Mouse (Mus musculus) neural tube, embryonic 12.5 days (tissue): ENCODE measurements around the gene Mmp20. TPM values are rescaled to one million over a fixed set of nuclear protein-coding genes. Genes with fewer than 3 reads are reported as not detected.

ENCODE experiments used
- ATAC-seq: fragments of 200-750 bp; cut with Nextera tagmentation; 2 replicates; pipeline ENCODE4 v1.8.0; 2017; ENCODE audit warnings: low read depth, mild to moderate bottlenecking, moderate TSS enrichment, moderate library complexity; ENCODE audit not compliant: low FRiP score
- H3K27ac ChIP-seq: fragments of 300-500 bp; sonication (generic); 2 replicates; pipeline ENCODE4 v1.5.1; 2016
- H3K27me3 ChIP-seq: fragments of 300-500 bp; sonication (generic); replicated peaks from 2 replicates; pipeline ENCODE4 v1.6.1; 2016; ENCODE audit warnings: mild to moderate bottlenecking
- H3K36me3 ChIP-seq: fragments of 300-500 bp; sonication (generic); 2 replicates; pipeline ENCODE4 v1.6.1; 2016; ENCODE audit warnings: mild to moderate bottlenecking
- H3K4me1 ChIP-seq: fragments of 300-500 bp; sonication (generic); 2 replicates; pipeline ENCODE4 v1.6.1; 2016
- H3K4me2 ChIP-seq: fragments of 300-500 bp; sonication (generic); replicated peaks from 2 replicates; pipeline ENCODE4 v1.6.1; 2016; ENCODE audit warnings: mild to moderate bottlenecking
- H3K4me3 ChIP-seq: fragments of 300-500 bp; sonication (generic); 2 replicates; pipeline ENCODE4 v1.5.1; 2016
- H3K9ac ChIP-seq: fragments of 300-500 bp; sonication (generic); 2 replicates; pipeline ENCODE4 v1.6.1; 2016; ENCODE audit warnings: mild to moderate bottlenecking
- H3K9me3 ChIP-seq: fragments of 300-500 bp; sonication (generic); 2 replicates; pipeline ENCODE4 v1.6.1; 2016; ENCODE audit warnings: mild to moderate bottlenecking
- WGBS: fragments of 180-500 bp; shearing (Covaris S2); methylation state at CpG from one replicate; pipeline ENCODE4 v1.1.7; 2016; 5-methylcytosine and 5-hydroxymethylcytosine counted together
- polyA plus RNA-seq: library from polyadenylated mRNA; unstranded; fragments of >200 nt; fragmentation: Nextera tagmentation; extraction: Ambion mirVana; gene quantifications from 2 replicates; pipeline ENCODE4 v1.2.1, GENCODE M21; 2016

The Mmp20 gene
- not detected in 2 replicates for polyA plus RNA-seq

GRCm38 (mm10) chr9:7627931-7628330 is at the start of gene Mmp20:
Gene Mmp20 (plus strand): TSS chr9:7628231.
- H3K27me3 ChIP-seq = no peaks in the 10 kb centered on the region
- H3K36me3 ChIP-seq = no peaks in the 10 kb centered on the region
- no peak within 1 kb of the TSS for H3K27ac ChIP-seq
- no peak within 1 kb of the TSS for H3K4me3 ChIP-seq
- no peaks in the 10 kb centered on the region for H3K4me1 ChIP-seq
- no peak within 1 kb of the TSS for H3K4me2 ChIP-seq
- no peak for ATAC-seq
- no peak within 1 kb of the TSS for H3K9ac ChIP-seq
- H3K9me3 ChIP-seq = no peaks in the 10 kb centered on the region

GRCm38 (mm10) chr9:7590063-7590462 is 38.0 kb upstream of the Mmp20 start:
- Histone ChIP-seq H3K4me2 (no peak overlapping the region), H3K9ac (no peak overlapping the region), H3K4me3 (no peak overlapping the region), H3K27me3 (no peaks in the 10 kb centered on the region), H3K4me1 (no peaks in the 10 kb centered on the region), H3K9me3 (no peaks in the 10 kb centered on the region), H3K36me3 (no peaks in the 10 kb centered on the region), H3K27ac (no peak overlapping the region)
- WGBS = 74% methylated on average over 8 of the region's 8 CpGs
- ATAC-seq = no peak

- Histone ChIP-seq H3K27me3 (no peaks in the 10 kb centered on the region), H3K4me2 (no peak overlapping the region), H3K4me3 (no peak overlapping the region), H3K4me1 (no peaks in the 10 kb centered on the region), H3K9me3 (no peaks in the 10 kb centered on the region), H3K27ac (no peak overlapping the region), H3K9ac (no peak overlapping the region), H3K36me3 (no peaks in the 10 kb centered on the region)
- ATAC-seq = no peak
- WGBS = 94% methylated on average over 3 of the region's 3 CpGs
These were observed 34.7 kb upstream of the Mmp20 start for GRCm38 (mm10) chr9:7593272-7593812.

GRCm38 (mm10) chr9:7594816-7595540 is 33.1 kb upstream of the Mmp20 start:
- H3K9ac ChIP-seq = peak overlapping the region; percentile 42; the same call in 1 of the 2 replicates
- no peaks in the 10 kb centered on the region for H3K36me3 ChIP-seq
- 0 out of 2 replicates have a peak overlapping the region, but pooled peaks have one; percentile 16 for H3K4me3 ChIP-seq
- H3K4me1 ChIP-seq = no peaks in the 10 kb centered on the region
- H3K27me3 ChIP-seq = no peaks in the 10 kb centered on the region
- ATAC-seq = peak; percentile 99
- WGBS = 24% methylated on average over 6 of the region's 6 CpGs
- no peaks in the 10 kb centered on the region for H3K9me3 ChIP-seq
- no peak overlapping the region for H3K27ac ChIP-seq
- H3K4me2 ChIP-seq = peak overlapping the region; percentile 56

- WGBS = 3% methylated on average over 3 of the region's 3 CpGs
- Histone ChIP-seq H3K27me3 (no peaks in the 10 kb centered on the region), H3K4me2 (no peak overlapping the region), H3K4me1 (no peaks in the 10 kb centered on the region), H3K27ac (no peak overlapping the region), H3K9ac (no peak overlapping the region), H3K36me3 (no peaks in the 10 kb centered on the region), H3K9me3 (no peaks in the 10 kb centered on the region), H3K4me3 (no peak overlapping the region)
- ATAC-seq = peak; percentile 72; the same call in 1 of the 2 replicates
These were observed 24.9 kb upstream of the Mmp20 start for GRCm38 (mm10) chr9:7602982-7603742.

GRCm38 (mm10) chr9:7604005-7604404 is 24.0 kb upstream of the Mmp20 start:
- Histone ChIP-seq H3K27me3 (no peaks in the 10 kb centered on the region), H3K9me3 (no peaks in the 10 kb centered on the region), H3K4me1 (no peaks in the 10 kb centered on the region), H3K9ac (no peak overlapping the region), H3K4me3 (no peak overlapping the region), H3K27ac (no peak overlapping the region), H3K4me2 (no peak overlapping the region), H3K36me3 (no peaks in the 10 kb centered on the region)
- WGBS = 77% methylated on average over 6 of the region's 6 CpGs
- ATAC-seq = no peak

- Histone ChIP-seq H3K4me3 (no peak overlapping the region), H3K27ac (no peak overlapping the region), H3K4me2 (no peak overlapping the region), H3K9ac (no peak overlapping the region), H3K36me3 (no peaks in the 10 kb centered on the region), H3K9me3 (no peaks in the 10 kb centered on the region), H3K27me3 (no peaks in the 10 kb centered on the region), H3K4me1 (no peaks in the 10 kb centered on the region)
- no peak for ATAC-seq
- WGBS = 89% methylated on average over 12 of the region's 12 CpGs
These were observed 22.4 kb upstream of the Mmp20 start for GRCm38 (mm10) chr9:7605638-7606037.

GRCm38 (mm10) chr9:7622582-7622981 is 5.4 kb upstream of the Mmp20 start:
- H3K27ac ChIP-seq = no peak overlapping the region
- no peak for ATAC-seq
- H3K9ac ChIP-seq = no peak overlapping the region
- WGBS = 85% methylated on average over 3 of the region's 3 CpGs
- no peaks in the 10 kb centered on the region for H3K9me3 ChIP-seq
- H3K4me2 ChIP-seq = no peak overlapping the region
- H3K36me3 ChIP-seq = no peaks in the 10 kb centered on the region
- H3K27me3 ChIP-seq = no peaks in the 10 kb centered on the region
- no peaks in the 10 kb centered on the region for H3K4me1 ChIP-seq
- H3K4me3 ChIP-seq = no peak overlapping the region

- no peak overlapping the region for H3K9ac ChIP-seq
- H3K4me2 ChIP-seq = no peak overlapping the region
- no peaks in the 10 kb centered on the region for H3K36me3 ChIP-seq
- no peak overlapping the region for H3K27ac ChIP-seq
- H3K27me3 ChIP-seq = no peaks in the 10 kb centered on the region
- no peak overlapping the region for H3K4me3 ChIP-seq
- no peaks in the 10 kb centered on the region for H3K4me1 ChIP-seq
- ATAC-seq = 0 out of 2 replicates have a peak, but pooled peaks have one; percentile 21
- no peaks in the 10 kb centered on the region for H3K9me3 ChIP-seq
- WGBS = 8% methylated on average over 5 of the region's 5 CpGs
These were observed 5.9 kb downstream of the Mmp20 start for GRCm38 (mm10) chr9:7633936-7634335.

- no peak overlapping the region for H3K9ac ChIP-seq
- H3K4me1 ChIP-seq = no peaks in the 10 kb centered on the region
- ATAC-seq = no peak
- no peak overlapping the region for H3K4me3 ChIP-seq
- no peaks in the 10 kb centered on the region for H3K9me3 ChIP-seq
- WGBS = 81% methylated on average over 3 of the region's 3 CpGs
- H3K4me2 ChIP-seq = no peak overlapping the region
- no peak overlapping the region for H3K27ac ChIP-seq
- no peaks in the 10 kb centered on the region for H3K36me3 ChIP-seq
- H3K27me3 ChIP-seq = no peaks in the 10 kb centered on the region
These were observed 19.9 kb downstream of the Mmp20 start for GRCm38 (mm10) chr9:7647901-7648300.

GRCm38 (mm10) chr9:7650397-7651180 is 22.6 kb downstream of the Mmp20 start:
- no peak overlapping the region for H3K27ac ChIP-seq
- H3K4me3 ChIP-seq = no peak overlapping the region
- no peaks in the 10 kb centered on the region for H3K36me3 ChIP-seq
- H3K4me2 ChIP-seq = no peak overlapping the region
- no peaks in the 10 kb centered on the region for H3K9me3 ChIP-seq
- WGBS = 85% methylated on average over 5 of the region's 5 CpGs
- ATAC-seq = no peak
- no peaks in the 10 kb centered on the region for H3K4me1 ChIP-seq
- no peaks in the 10 kb centered on the region for H3K27me3 ChIP-seq
- H3K9ac ChIP-seq = no peak overlapping the region
